Mouse (Mus musculus): ENCODE data around the gene Armh1.

The Armh1 gene

DNA sequence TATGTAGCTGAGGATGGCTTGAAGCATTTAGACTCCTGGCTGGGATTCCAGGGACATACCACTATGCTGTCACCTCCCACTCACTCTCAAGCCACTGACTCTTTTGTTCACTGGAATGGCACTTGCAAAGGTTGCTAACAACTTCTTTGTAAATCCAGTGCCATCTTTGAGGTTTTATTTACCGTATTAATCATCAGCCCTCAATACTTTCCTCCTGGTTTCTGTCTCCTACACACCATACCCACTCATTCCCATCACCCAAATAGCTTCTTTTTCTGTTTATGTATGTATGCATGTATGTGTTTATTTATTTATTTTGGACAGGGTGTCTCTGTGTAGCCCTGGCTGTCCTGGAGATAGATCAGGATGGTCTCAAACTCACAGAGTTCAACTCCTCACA, 943 bp downstream of the Armh1 start:
- Histone ChIP-seq H3K27me3 (ENCODE audit: insufficient read depth, low read length) (peaks cover 9% of the 10 kb centered on the region; the same call in 1 of the 2 replicates), H3K36me3 (ENCODE audit: insufficient read depth, low read length) (no peaks in the 10 kb centered on the region), H3K9me3 (ENCODE audit: low read length) (peaks cover 4% of the 10 kb centered on the region; the same call in 1 of the 2 replicates), H3K4me1 (replicated peaks; ENCODE audit: low read depth, low read length) (peaks cover 44% of the 10 kb centered on the region), H3K4me3 (replicated peaks; ENCODE audit: low read length) (peak overlapping the region; percentile 82; the same call in 1 of the 2 replicates)
- TF ChIP-seq NANOG (IDR thresholded peaks at IDR 0.05; ENCODE audit: borderline replicate concordance, low read length) (no peak), CTCF (conservative IDR thresholded peaks at IDR 0.05; ENCODE audit: low read length) (no peak), POU5F1 (IDR thresholded peaks at IDR 0.05; ENCODE audit: borderline replicate concordance, low read length) (no peak)

DNA sequence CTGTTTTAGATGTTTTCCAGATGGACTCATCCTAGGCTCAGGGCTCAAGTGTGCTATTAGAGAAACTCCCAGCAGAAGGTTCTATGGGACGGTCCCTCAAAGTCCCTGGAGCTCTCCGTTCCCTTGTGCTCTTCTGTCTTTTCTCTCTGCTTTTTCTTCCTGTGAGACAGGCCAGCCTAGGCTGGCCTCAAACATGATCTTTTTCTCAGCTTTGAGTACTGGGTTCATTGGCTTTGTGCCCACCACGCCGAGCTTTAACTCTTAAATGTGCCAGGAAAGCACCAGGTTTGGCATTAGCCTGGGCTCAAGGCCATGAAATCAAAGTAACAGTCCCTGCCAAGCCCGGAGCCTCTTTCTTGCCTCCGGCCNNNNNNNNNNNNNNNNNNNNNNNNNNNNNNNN, 11.1 kb downstream of the Armh1 start:
- TF ChIP-seq CTCF (conservative IDR thresholded peaks at IDR 0.05; ENCODE audit: low read length) (no peak), POU5F1 (IDR thresholded peaks at IDR 0.05; ENCODE audit: borderline replicate concordance, low read length) (no peak), NANOG (IDR thresholded peaks at IDR 0.05; ENCODE audit: borderline replicate concordance, low read length) (no peak)
- H3K4me1 ChIP-seq (replicated peaks; ENCODE audit: low read depth, low read length) = peaks cover 26% of the 10 kb centered on the region

DNA sequence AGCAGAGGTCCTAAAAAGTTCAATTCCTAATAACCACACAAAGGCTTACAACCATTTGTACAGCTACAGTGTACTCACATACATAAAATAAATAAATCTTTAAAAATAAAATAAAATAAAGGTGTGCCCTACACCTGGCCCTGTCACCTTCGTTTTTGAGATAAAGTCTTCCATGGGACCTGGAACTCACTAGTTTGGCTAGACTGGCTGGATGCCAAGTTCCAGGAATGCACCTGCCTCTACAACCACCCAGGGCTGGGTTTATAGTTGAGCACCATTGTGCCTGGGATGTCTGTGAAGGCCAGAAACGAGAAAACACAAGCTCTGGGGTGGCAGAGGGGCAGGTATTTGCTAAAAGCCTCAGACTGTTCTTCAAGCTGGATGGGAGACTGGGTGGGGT, 12.8 kb downstream of the Armh1 start:
- no peak for TF ChIP-seq NANOG (IDR thresholded peaks at IDR 0.05; ENCODE audit: borderline replicate concordance, low read length)
- no peak for TF ChIP-seq CTCF (conservative IDR thresholded peaks at IDR 0.05; ENCODE audit: low read length)
- TF ChIP-seq POU5F1 (IDR thresholded peaks at IDR 0.05; ENCODE audit: borderline replicate concordance, low read length) = no peak
- Histone ChIP-seq H3K4me3 (replicated peaks; ENCODE audit: low read length) (no peak overlapping the region), H3K4me1 (replicated peaks; ENCODE audit: low read depth, low read length) (peaks cover 26% of the 10 kb centered on the region), H3K9me3 (ENCODE audit: low read length) (no peaks in the 10 kb centered on the region), H3K27me3 (ENCODE audit: insufficient read depth, low read length) (peaks cover 14% of the 10 kb centered on the region; the same call in 1 of the 2 replicates), H3K36me3 (ENCODE audit: insufficient read depth, low read length) (no peaks in the 10 kb centered on the region)

More for the DNA sequence above, 11.1 kb downstream of the Armh1 start:
- H3K4me3 ChIP-seq (replicated peaks; ENCODE audit: low read length) = no peak overlapping the region
- H3K27me3 ChIP-seq (ENCODE audit: insufficient read depth, low read length) = peaks cover 3% of the 10 kb centered on the region; the same call in 1 of the 2 replicates
- H3K36me3 ChIP-seq (ENCODE audit: insufficient read depth, low read length) = no peaks in the 10 kb centered on the region
- no peaks in the 10 kb centered on the region for H3K9me3 ChIP-seq (ENCODE audit: low read length)

DNA sequence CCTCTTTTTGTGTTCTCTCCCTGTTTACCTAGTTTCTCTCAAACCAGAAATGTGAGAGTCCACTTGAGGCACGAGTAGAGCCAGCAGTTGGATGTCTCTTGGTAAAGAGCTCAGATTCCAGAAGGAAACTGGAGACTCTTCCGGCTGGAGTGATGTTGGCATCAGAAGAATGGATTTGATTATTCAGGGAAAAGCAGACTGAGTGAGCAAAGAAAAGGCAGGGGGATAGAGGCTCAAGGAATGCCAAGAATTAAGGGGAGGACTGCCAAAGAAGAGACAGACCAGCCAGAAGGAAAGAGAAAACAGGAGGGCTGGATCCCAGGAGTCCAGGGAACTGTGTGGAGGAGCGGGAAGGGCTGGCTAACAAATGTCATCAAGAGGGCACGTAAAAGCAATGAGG, 16.1 kb downstream of the Armh1 start:
- Histone ChIP-seq H3K4me1 (replicated peaks; ENCODE audit: low read depth, low read length) (peaks cover 4% of the 10 kb centered on the region; the same call in 1 of the 2 replicates), H3K4me3 (replicated peaks; ENCODE audit: low read length) (no peak overlapping the region), H3K9me3 (ENCODE audit: low read length) (no peaks in the 10 kb centered on the region), H3K27me3 (ENCODE audit: insufficient read depth, low read length) (peaks cover 16% of the 10 kb centered on the region; the same call in 1 of the 2 replicates), H3K36me3 (ENCODE audit: insufficient read depth, low read length) (no peaks in the 10 kb centered on the region)
- TF ChIP-seq POU5F1 (IDR thresholded peaks at IDR 0.05; ENCODE audit: borderline replicate concordance, low read length) = no peak
- TF ChIP-seq NANOG (IDR thresholded peaks at IDR 0.05; ENCODE audit: borderline replicate concordance, low read length) = no peak
- no peak for TF ChIP-seq CTCF (conservative IDR thresholded peaks at IDR 0.05; ENCODE audit: low read length)

- H3K4me1 ChIP-seq (replicated peaks; ENCODE audit: low read depth, low read length) = peaks cover 13% of the 10 kb centered on the region
- H3K36me3 ChIP-seq (ENCODE audit: insufficient read depth, low read length) = no peaks in the 10 kb centered on the region
- TF ChIP-seq POU5F1 (IDR thresholded peaks at IDR 0.05; ENCODE audit: borderline replicate concordance, low read length) (no peak), NANOG (IDR thresholded peaks at IDR 0.05; ENCODE audit: borderline replicate concordance, low read length) (no peak), CTCF (conservative IDR thresholded peaks at IDR 0.05; ENCODE audit: low read length) (no peak)
- H3K9me3 ChIP-seq (ENCODE audit: low read length) = no peaks in the 10 kb centered on the region
- no peak overlapping the region for H3K4me3 ChIP-seq (replicated peaks; ENCODE audit: low read length)
- peaks cover 21% of the 10 kb centered on the region; the same call in 1 of the 2 replicates for H3K27me3 ChIP-seq (ENCODE audit: insufficient read depth, low read length)
Measured at GRCm38 (mm10) chr4:117234166-117234741, 17.7 kb downstream of the Armh1 start.

- no peak for TF ChIP-seq NANOG (IDR thresholded peaks at IDR 0.05; ENCODE audit: borderline replicate concordance, low read length)
- no peak for TF ChIP-seq POU5F1 (IDR thresholded peaks at IDR 0.05; ENCODE audit: borderline replicate concordance, low read length)
- no peak for TF ChIP-seq CTCF (conservative IDR thresholded peaks at IDR 0.05; ENCODE audit: low read length)
- peaks cover 29% of the 10 kb centered on the region for H3K27me3 ChIP-seq (ENCODE audit: insufficient read depth, low read length)
- H3K9me3 ChIP-seq (ENCODE audit: low read length) = no peaks in the 10 kb centered on the region
Measured at GRCm38 (mm10) chr4:117231208-117231607, 20.7 kb downstream of the Armh1 start.

GRCm38 (mm10) chr4:117230331-117230730, 21.6 kb downstream of the Armh1 start:
- H3K4me3 ChIP-seq (replicated peaks; ENCODE audit: low read length) = no peak overlapping the region
- TF ChIP-seq POU5F1 (IDR thresholded peaks at IDR 0.05; ENCODE audit: borderline replicate concordance, low read length) = no peak
- TF ChIP-seq NANOG (IDR thresholded peaks at IDR 0.05; ENCODE audit: borderline replicate concordance, low read length) = no peak
- peak; percentile 93 for TF ChIP-seq CTCF (conservative IDR thresholded peaks at IDR 0.05; ENCODE audit: low read length)
- H3K4me1 ChIP-seq (replicated peaks; ENCODE audit: low read depth, low read length) = peaks cover 14% of the 10 kb centered on the region
- H3K9me3 ChIP-seq (ENCODE audit: low read length) = no peaks in the 10 kb centered on the region
- H3K27me3 ChIP-seq (ENCODE audit: insufficient read depth, low read length) = peaks cover 25% of the 10 kb centered on the region
- H3K36me3 ChIP-seq (ENCODE audit: insufficient read depth, low read length) = no peaks in the 10 kb centered on the region

More at GRCm38 (mm10) chr4:117231208-117231607, 20.7 kb downstream of the Armh1 start:
- H3K36me3 ChIP-seq (ENCODE audit: insufficient read depth, low read length) = no peaks in the 10 kb centered on the region
- no peak overlapping the region for H3K4me3 ChIP-seq (replicated peaks; ENCODE audit: low read length)
- peaks cover 14% of the 10 kb centered on the region for H3K4me1 ChIP-seq (replicated peaks; ENCODE audit: low read depth, low read length)

- TF ChIP-seq CTCF (conservative IDR thresholded peaks at IDR 0.05; ENCODE audit: low read length) (no peak), POU5F1 (IDR thresholded peaks at IDR 0.05; ENCODE audit: borderline replicate concordance, low read length) (no peak), NANOG (IDR thresholded peaks at IDR 0.05; ENCODE audit: borderline replicate concordance, low read length) (no peak)
- H3K4me3 ChIP-seq (replicated peaks; ENCODE audit: low read length) = peak overlapping the region; percentile 61
- H3K36me3 ChIP-seq (ENCODE audit: insufficient read depth, low read length) = no peaks in the 10 kb centered on the region
Measured at GRCm38 (mm10) chr4:117229590-117229989, 22.3 kb downstream of the Armh1 start.

More at GRCm38 (mm10) chr4:117229590-117229989, 22.3 kb downstream of the Armh1 start:
- H3K4me1 ChIP-seq (replicated peaks; ENCODE audit: low read depth, low read length) = peaks cover 16% of the 10 kb centered on the region
- peaks cover 19% of the 10 kb centered on the region for H3K27me3 ChIP-seq (ENCODE audit: insufficient read depth, low read length)
- H3K9me3 ChIP-seq (ENCODE audit: low read length) = no peaks in the 10 kb centered on the region

Data from E14TG2a.4 (cell line).